Mouse (Mus musculus) limb, embryonic 14.5 days (tissue): ENCODE measurements at regions not wholly inside any gene's neighbourhood (a gene's known extent, or its start where the extent isn't known, plus 50 kb on each side); places are given as distances from the start of the nearest gene placed in this dataset.

Experiments
- ATAC-seq: fragments of 200-750 bp; cut with Nextera tagmentation; 2 replicates; pipeline ENCODE4 v1.8.0; 2017; ENCODE audit warnings: low read depth, moderate number of reproducible peaks, moderate TSS enrichment; ENCODE audit not compliant: low FRiP score
- DNase-seq: peaks from one replicate; pipeline ENCODE4 v3.0.0-alpha.2; 2015; ENCODE audit warnings: low spot score
- H3K27ac ChIP-seq: fragments of 300-500 bp; sonication (generic); replicated peaks from 2 replicates; pipeline ENCODE4 v1.5.1; 2014; ENCODE audit warnings: low read depth, mild to moderate bottlenecking, low read length, moderate library complexity, mixed read lengths
- H3K27me3 ChIP-seq: fragments of 300-500 bp; sonication (generic); 2 replicates; pipeline ENCODE4 v1.6.1; 2014; ENCODE audit warnings: low read length, mixed read lengths; ENCODE audit not compliant: control insufficient read depth, insufficient read depth
- H3K36me3 ChIP-seq: fragments of 300-500 bp; sonication (generic); 2 replicates; pipeline ENCODE4 v1.6.1; 2014; ENCODE audit warnings: mild to moderate bottlenecking, low read length, moderate library complexity, mixed read lengths; ENCODE audit not compliant: control insufficient read depth, insufficient read depth
- H3K4me1 ChIP-seq: fragments of 300-500 bp; sonication (generic); 2 replicates; pipeline ENCODE4 v1.6.1; 2014; ENCODE audit warnings: antibody characterized with exemption, low read length, mixed read lengths; ENCODE audit not compliant: control insufficient read depth, insufficient read depth
- H3K4me2 ChIP-seq: fragments of 300-500 bp; sonication (generic); replicated peaks from 2 replicates; pipeline ENCODE4 v1.6.1; 2014; ENCODE audit warnings: low read depth, mild to moderate bottlenecking, low read length, moderate library complexity; ENCODE audit not compliant: severe bottlenecking
- H3K4me3 ChIP-seq: fragments of 300-500 bp; sonication (generic); replicated peaks from 2 replicates; pipeline ENCODE4 v1.5.1; 2014; ENCODE audit warnings: low read length
- H3K9ac ChIP-seq: fragments of 300-500 bp; sonication (generic); 2 replicates; pipeline ENCODE4 v1.6.1; 2014; ENCODE audit warnings: mild to moderate bottlenecking, low read depth, low read length, moderate library complexity; ENCODE audit not compliant: severe bottlenecking
- H3K9me3 ChIP-seq: fragments of 300-500 bp; sonication (generic); 2 replicates; pipeline ENCODE4 v1.6.1; 2016; ENCODE audit warnings: low read length; ENCODE audit not compliant: control insufficient read depth
- POLR2A ChIP-seq: fragments of 200-500 bp; IDR thresholded peaks from 2 replicates; pipeline ENCODE4 v1.8.0; 2012; ENCODE audit warnings: inconsistent platforms, mild to moderate bottlenecking, moderate library complexity, borderline replicate concordance; ENCODE audit not compliant: insufficient read depth, insufficient read length; ENCODE audit errors: extremely low read depth
- WGBS: fragments of 180-500 bp; shearing (Covaris S2); extraction: QIAGEN DNeasy Blood & Tissue Kit; methylation state at CpG from one replicate; pipeline ENCODE4 v1.1.7; 2014; 5-methylcytosine and 5-hydroxymethylcytosine counted together

DNA sequence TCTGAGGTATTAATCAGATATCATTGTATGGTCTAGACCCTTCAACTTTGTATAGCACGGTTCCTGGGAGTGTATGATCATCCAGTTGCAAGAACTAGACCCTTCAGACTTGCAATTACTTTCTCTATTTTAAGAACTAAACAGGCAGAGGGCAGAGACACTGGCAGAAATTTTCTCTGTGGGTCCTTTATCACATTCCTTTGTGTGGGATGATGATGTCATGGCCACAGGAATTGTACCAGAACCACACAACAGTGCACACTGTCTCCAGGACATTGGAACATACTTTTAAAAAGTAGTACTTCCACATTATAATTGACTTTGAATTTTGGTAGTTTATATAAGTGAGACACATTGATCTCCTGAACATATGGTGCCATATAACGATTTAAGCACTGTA, 674.2 kb downstream of the Rfpl4b start:
- no peak for ATAC-seq
- Histone ChIP-seq H3K27me3 (no peaks in the 10 kb centered on the region), H3K4me3 (no peak overlapping the region), H3K4me1 (no peaks in the 10 kb centered on the region), H3K36me3 (no peaks in the 10 kb centered on the region), H3K4me2 (no peak overlapping the region), H3K27ac (no peak overlapping the region), H3K9ac (no peak overlapping the region), H3K9me3 (no peaks in the 10 kb centered on the region)
- no peak for DNase-seq
- no peak for TF ChIP-seq POLR2A
- WGBS = 79% methylated on average over 2 of the region's 2 CpGs

DNA sequence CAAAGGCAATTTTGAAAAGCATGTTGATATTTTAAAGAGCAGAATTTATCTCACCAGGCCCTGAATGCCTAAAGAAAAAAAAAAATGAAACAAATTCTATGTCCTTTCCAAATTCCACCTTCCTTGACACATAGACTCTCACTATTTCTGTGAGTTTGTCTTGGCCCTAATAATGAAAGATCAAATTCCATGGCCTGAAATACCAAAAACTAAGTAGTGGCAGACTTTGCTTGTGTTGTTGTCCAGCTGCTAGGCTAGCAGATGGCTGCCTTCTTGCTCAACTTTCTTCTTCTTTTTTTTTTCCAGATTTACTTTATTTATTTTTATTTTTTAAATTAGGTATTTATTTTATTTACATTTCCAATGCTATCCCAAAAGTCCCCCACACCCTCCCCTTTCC, 682.4 kb downstream of the Rfpl4b start:
- H3K4me2 ChIP-seq = no peak overlapping the region
- no peaks in the 10 kb centered on the region for H3K4me1 ChIP-seq
- H3K27ac ChIP-seq = no peak overlapping the region
- no peak overlapping the region for H3K9ac ChIP-seq
- H3K4me3 ChIP-seq = no peak overlapping the region
- no peaks in the 10 kb centered on the region for H3K9me3 ChIP-seq
- DNase-seq = no peak
- H3K27me3 ChIP-seq = no peaks in the 10 kb centered on the region
- ATAC-seq = no peak
- no peak for TF ChIP-seq POLR2A
- no peaks in the 10 kb centered on the region for H3K36me3 ChIP-seq

DNA sequence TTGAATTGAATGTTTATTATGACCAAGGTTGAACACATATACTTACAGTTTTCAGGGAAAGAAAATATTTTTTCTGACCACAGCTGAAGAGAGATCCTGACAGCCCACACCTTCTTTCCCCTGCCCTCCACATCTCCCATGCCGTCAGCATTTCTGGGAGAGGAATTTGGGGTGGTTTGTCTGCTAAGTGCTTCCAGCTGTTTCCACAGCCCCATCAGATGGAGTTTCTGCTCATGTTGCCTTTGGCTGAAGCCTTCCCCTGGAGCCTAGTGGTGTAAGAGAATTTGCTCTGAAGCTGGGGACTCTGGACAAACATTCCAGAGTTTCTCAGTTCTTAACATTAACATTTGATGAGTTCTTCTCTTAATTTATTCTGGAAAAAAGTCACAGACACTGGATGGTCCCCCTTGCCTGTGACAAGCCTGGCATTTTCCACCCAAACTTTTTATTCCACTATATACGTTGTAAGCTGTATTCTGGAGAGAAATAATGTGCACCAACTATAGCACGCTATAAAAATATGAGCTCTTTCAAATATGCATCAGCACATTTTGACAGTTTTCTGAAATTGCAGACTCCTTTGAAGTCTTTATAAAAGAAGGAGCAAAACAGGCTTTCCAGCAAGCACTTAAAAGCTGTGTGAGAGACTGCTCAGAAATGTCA, 699.5 kb downstream of the Rfpl4b start:
- WGBS = 18% methylated on average over 3 of the region's 3 CpGs
- DNase-seq (peak; percentile 88), ATAC-seq (peak; percentile 94)
- Histone ChIP-seq H3K4me1 (peaks cover 8% of the 10 kb centered on the region), H3K4me2 (no peak overlapping the region), H3K27me3 (no peaks in the 10 kb centered on the region), H3K9me3 (no peaks in the 10 kb centered on the region), H3K4me3 (no peak overlapping the region), H3K36me3 (no peaks in the 10 kb centered on the region), H3K27ac (peak overlapping the region; percentile 70), H3K9ac (no peak overlapping the region)
- no peak for TF ChIP-seq POLR2A

- 0 out of 2 replicates have a peak overlapping the region, but pooled peaks have one; percentile 3 for H3K27ac ChIP-seq
- no peaks in the 10 kb centered on the region for H3K9me3 ChIP-seq
- no peak overlapping the region for H3K4me2 ChIP-seq
- TF ChIP-seq POLR2A = no peak
- ATAC-seq (no peak), DNase-seq (peak; percentile 41)
- H3K27me3 ChIP-seq = no peaks in the 10 kb centered on the region
- no peak overlapping the region for H3K4me3 ChIP-seq
- no peaks in the 10 kb centered on the region for H3K36me3 ChIP-seq
- no peak overlapping the region for H3K9ac ChIP-seq
- 20% methylated on average over 1 of the region's 1 CpGs for WGBS
- H3K4me1 ChIP-seq = peaks cover 8% of the 10 kb centered on the region
Observed at GRCm38 (mm10) chr10:38118601-38119000, 703.0 kb downstream of the Rfpl4b start.

GRCm38 (mm10) chr10:38116516-38116915, 705.1 kb downstream of the Rfpl4b start:
- no peak overlapping the region for H3K4me3 ChIP-seq
- H3K4me2 ChIP-seq = no peak overlapping the region
- TF ChIP-seq POLR2A = no peak
- no peaks in the 10 kb centered on the region for H3K4me1 ChIP-seq
- no peaks in the 10 kb centered on the region for H3K27me3 ChIP-seq
- DNase-seq (peak; percentile 52), ATAC-seq (no peak)
- no peak overlapping the region for H3K9ac ChIP-seq
- no peak overlapping the region for H3K27ac ChIP-seq
- H3K36me3 ChIP-seq = no peaks in the 10 kb centered on the region
- 43% methylated on average over 1 of the region's 1 CpGs for WGBS
- no peaks in the 10 kb centered on the region for H3K9me3 ChIP-seq
